Mouse (Mus musculus) thymus, adult 2 months (tissue): Measurements from ENCODE around the gene Mfap3. TPM values are rescaled to one million over a fixed set of nuclear protein-coding genes. Genes with fewer than 3 reads are reported as not detected.

Experiments used
- DNase-seq: peaks from one replicate; pipeline ENCODE4 v3.0.0; 2021
- H3K27ac ChIP-seq: fragments of 200-500 bp; 2 replicates; pipeline ENCODE4 v1.5.1; 2012; ENCODE audit warnings: low read length, control low read depth; ENCODE audit not compliant: control insufficient read depth, insufficient read depth
- H3K27me3 ChIP-seq: fragments of 200-500 bp; 2 replicates; pipeline ENCODE4 v1.6.1; 2012; ENCODE audit warnings: mild to moderate bottlenecking, low read length, moderate library complexity, mixed read lengths; ENCODE audit not compliant: control insufficient read depth, insufficient read depth
- H3K36me3 ChIP-seq: fragments of 200-500 bp; 2 replicates; pipeline ENCODE4 v1.6.1; 2012; ENCODE audit warnings: mild to moderate bottlenecking, low read length, moderate library complexity; ENCODE audit not compliant: control insufficient read depth, insufficient read depth
- H3K4me1 ChIP-seq: fragments of 200-500 bp; replicated peaks from 2 replicates; pipeline ENCODE4 v1.6.1; 2012; ENCODE audit warnings: low read length; ENCODE audit not compliant: control insufficient read depth, insufficient read depth
- H3K4me3 ChIP-seq: fragments of 200-500 bp; 2 replicates; pipeline ENCODE4 v1.5.1; 2012; ENCODE audit warnings: mild to moderate bottlenecking, low read length, control low read depth, moderate library complexity; ENCODE audit not compliant: control insufficient read depth, insufficient read depth
- CTCF ChIP-seq: fragments of 200-500 bp; IDR thresholded peaks from 2 replicates; pipeline ENCODE4 v1.5.1; 2012; ENCODE audit warnings: mild to moderate bottlenecking, control low read depth, low read length, moderate library complexity, borderline replicate concordance; ENCODE audit not compliant: control insufficient read depth, poor library complexity, insufficient read depth; ENCODE audit errors: extremely low read depth
- POLR2A ChIP-seq: fragments of 200-500 bp; IDR thresholded peaks from 2 replicates; pipeline ENCODE4 v1.6.1; 2012; ENCODE audit warnings: mild to moderate bottlenecking, low read length, control low read depth, moderate library complexity; ENCODE audit not compliant: control insufficient read depth, poor library complexity, insufficient read depth; ENCODE audit errors: extremely low read depth
- WGBS: fragments of 180-500 bp; shearing (Covaris S2); methylation state at CpG from one replicate; pipeline ENCODE4 v1.1.7; 2018; 5-methylcytosine and 5-hydroxymethylcytosine counted together
- polyA plus RNA-seq: library from polyadenylated mRNA; depleted of rRNA; stranded (reverse); fragments of >200 nt; gene quantifications from 2 replicates; pipeline ENCODE4 v1.2.3, GENCODE M21; 2012

The Mfap3 gene
- polyA plus RNA-seq, 1 experiment, result 20.6 TPM

GRCm38 (mm10) chr11:57525900-57526299 lies 7.4 kb downstream of the Mfap3 start:
- H3K27ac ChIP-seq, result no peak overlapping the region
- TF ChIP-seq POLR2A (no peak), CTCF (no peak)
- no peak overlapping the region for H3K4me3 ChIP-seq
- DNase-seq, result no peak
- 83% methylated on average over 3 of the region's 3 CpGs for WGBS
- H3K36me3 ChIP-seq, result peaks cover 21% of the 10 kb centered on the region
- H3K27me3 ChIP-seq, result no peaks in the 10 kb centered on the region
- no peaks in the 10 kb centered on the region for H3K4me1 ChIP-seq

GRCm38 (mm10) chr11:57527506-57527905 lies 9.0 kb downstream of the Mfap3 start:
- DNase-seq, result no peak
- Histone ChIP-seq H3K36me3 (peaks cover 21% of the 10 kb centered on the region), H3K27me3 (no peaks in the 10 kb centered on the region), H3K4me3 (no peak overlapping the region), H3K4me1 (no peaks in the 10 kb centered on the region), H3K27ac (no peak overlapping the region)
- TF ChIP-seq CTCF (no peak), POLR2A (no peak)
- 92% methylated on average over 4 of the region's 4 CpGs for WGBS

GRCm38 (mm10) chr11:57529111-57529510 lies 10.6 kb downstream of the Mfap3 start:
- TF ChIP-seq CTCF, result no peak
- TF ChIP-seq POLR2A, result no peak
- Histone ChIP-seq H3K27ac (no peak overlapping the region), H3K27me3 (no peaks in the 10 kb centered on the region), H3K4me3 (no peak overlapping the region), H3K36me3 (peaks cover 21% of the 10 kb centered on the region), H3K4me1 (no peaks in the 10 kb centered on the region)
- DNase-seq, result no peak
- 95% methylated on average over 3 of the region's 3 CpGs for WGBS

- no peak for DNase-seq
- Histone ChIP-seq H3K27ac (no peak overlapping the region; the same call in 1 of the 2 replicates), H3K27me3 (no peaks in the 10 kb centered on the region), H3K4me3 (no peak overlapping the region), H3K36me3 (peaks cover 21% of the 10 kb centered on the region), H3K4me1 (no peaks in the 10 kb centered on the region)
- no peak for TF ChIP-seq POLR2A
- no peak for TF ChIP-seq CTCF
- WGBS, result 64% methylated on average over 11 of the region's 11 CpGs
These were observed 13.0 kb downstream of the Mfap3 start for GRCm38 (mm10) chr11:57531300-57531950.

- no peak for DNase-seq
- H3K36me3 ChIP-seq, result peaks cover 21% of the 10 kb centered on the region
- no peak for TF ChIP-seq CTCF
- no peak for TF ChIP-seq POLR2A
- WGBS, result 93% methylated on average over 4 of the region's 4 CpGs
- H3K27me3 ChIP-seq, result no peaks in the 10 kb centered on the region
- no peak overlapping the region for H3K27ac ChIP-seq
- no peaks in the 10 kb centered on the region for H3K4me1 ChIP-seq
- no peak overlapping the region for H3K4me3 ChIP-seq
These were observed 13.8 kb downstream of the Mfap3 start for GRCm38 (mm10) chr11:57532306-57532705.

- no peak overlapping the region for H3K4me3 ChIP-seq
- no peak for DNase-seq
- no peaks in the 10 kb centered on the region for H3K27me3 ChIP-seq
- TF ChIP-seq CTCF, result no peak
- no peaks in the 10 kb centered on the region for H3K4me1 ChIP-seq
- H3K27ac ChIP-seq, result no peak overlapping the region
- no peaks in the 10 kb centered on the region; the same call in 1 of the 2 replicates for H3K36me3 ChIP-seq
- 98% methylated on average over 5 of the region's 5 CpGs for WGBS
These were observed 17.4 kb downstream of the Mfap3 start for GRCm38 (mm10) chr11:57535912-57536311.
